Mouse (Mus musculus): Measurements from ENCODE around the gene Sf3a3. TPM values are rescaled to one million over a fixed set of nuclear protein-coding genes. Genes with fewer than 3 reads are reported as not detected.
A peak's percentile ranks its signal among the peaks of the same experiment; 100 is the strongest.

The Sf3a3 gene
- 11.1 and 14.5 TPM in 2 replicates for polyA plus RNA-seq (2012; rRNA removed)

DNA sequence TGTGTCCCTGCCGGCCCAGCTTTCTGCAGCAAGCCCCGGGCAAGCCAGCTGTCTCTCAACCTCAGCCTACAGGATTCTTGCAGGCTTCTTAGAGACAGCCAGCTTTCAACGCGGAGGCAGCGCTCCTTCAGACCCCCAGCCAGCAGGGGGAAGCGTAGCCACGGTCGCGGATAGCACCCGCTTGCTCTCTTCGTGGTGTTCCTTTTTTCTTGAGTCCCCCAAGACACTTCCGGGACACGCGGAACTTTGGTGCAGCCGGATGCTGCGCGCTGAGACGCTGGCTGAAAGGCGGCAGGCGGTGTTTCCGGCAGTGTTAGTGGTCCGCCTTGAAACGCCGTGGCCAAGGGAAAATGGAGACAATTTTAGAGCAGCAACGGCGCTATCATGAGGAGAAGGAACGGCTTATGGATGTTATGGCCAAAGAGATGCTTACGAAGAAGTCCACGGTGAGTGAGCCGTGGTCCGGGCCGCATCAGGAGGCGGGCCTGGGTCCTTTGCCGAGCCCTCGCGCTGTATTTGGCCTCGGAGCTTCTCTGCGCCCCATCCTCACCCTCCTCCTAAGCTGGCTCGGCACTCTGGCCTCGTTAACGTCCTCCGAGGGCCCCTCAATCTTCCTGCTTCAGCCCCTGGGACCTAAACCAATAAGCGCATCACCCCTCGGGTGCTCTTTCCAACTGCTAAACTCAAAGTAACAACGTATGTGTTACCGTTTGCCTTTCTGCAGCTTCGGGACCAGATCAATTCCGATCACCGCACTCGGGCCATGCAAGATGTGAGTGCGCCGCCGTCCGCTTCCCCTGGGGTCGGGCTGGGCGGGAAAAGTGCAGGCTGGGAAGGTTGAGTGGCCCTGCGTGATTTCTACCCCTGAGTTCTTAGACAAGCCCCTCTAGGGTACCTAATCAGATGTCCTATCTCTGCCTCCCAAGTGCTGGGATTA lies at the start of gene Sf3a3:
Sf3a3 (plus strand) TSS at position 232 of the 937 bp plus-strand sequence.
- Histone ChIP-seq H3K4me1 (ENCODE audit: control insufficient read depth, insufficient read depth, low read length) (peaks cover 8% of the 10 kb centered on the region; the same call in 1 of the 2 replicates), H3K4me3 (ENCODE audit: insufficient read depth, low read depth, low read length) (peak within 1 kb of the TSS; percentile 73), H3K27ac (ENCODE audit: insufficient read depth, low read depth, low read length) (peak within 1 kb of the TSS; percentile 27; the same call in 1 of the 2 replicates), H3K36me3 (ENCODE audit: control insufficient read depth, insufficient read depth, low read length) (peaks cover 2% of the 10 kb centered on the region; the same call in 1 of the 2 replicates), H3K27me3 (replicated peaks; ENCODE audit: control insufficient read depth, insufficient read depth, low read length) (no peaks in the 10 kb centered on the region)
- under 1% methylated on average over 57 of the region's 57 CpGs for WGBS
- peak; percentile 97 for DNase-seq
- TF ChIP-seq CTCF (conservative IDR thresholded peaks at IDR 0.05; ENCODE audit: insufficient read depth, insufficient read length, low read depth, low read length) (peak; percentile 80), POLR2A (IDR thresholded peaks at IDR 0.05; ENCODE audit: low read depth, low read length) (peak; percentile 32)

DNA sequence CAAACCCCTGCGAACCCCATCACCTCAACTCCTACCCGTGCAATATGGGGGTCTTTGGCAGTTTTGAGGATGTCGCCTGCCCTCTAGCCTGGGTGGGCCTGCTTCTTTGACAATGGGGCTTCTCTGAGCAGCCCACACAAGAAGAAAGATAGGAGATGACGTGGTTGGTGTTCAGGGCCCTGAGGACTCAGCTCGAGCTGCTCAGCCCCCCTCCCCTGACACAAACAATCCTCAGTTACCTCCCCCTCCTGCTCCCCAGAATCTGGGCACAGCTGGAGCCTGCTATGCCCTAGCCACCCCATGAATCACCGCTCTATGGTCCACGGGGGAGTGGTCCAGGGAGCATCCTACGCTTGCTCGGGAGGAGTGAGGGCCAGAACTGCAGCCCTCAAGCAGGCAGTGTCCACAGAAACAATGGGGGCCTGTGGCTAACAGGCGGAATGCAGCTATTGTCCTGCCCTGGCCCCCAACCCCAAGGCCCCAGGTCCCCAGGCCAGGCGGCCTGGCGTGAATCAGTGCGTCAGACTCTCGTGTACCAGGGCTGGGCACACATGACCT lies 47.0 kb upstream of the Sf3a3 start:
- Histone ChIP-seq H3K36me3 (ENCODE audit: control insufficient read depth, insufficient read depth, low read length) (no peaks in the 10 kb centered on the region), H3K27ac (ENCODE audit: insufficient read depth, low read depth, low read length) (no peak overlapping the region), H3K4me1 (ENCODE audit: control insufficient read depth, insufficient read depth, low read length) (no peaks in the 10 kb centered on the region), H3K27me3 (replicated peaks; ENCODE audit: control insufficient read depth, insufficient read depth, low read length) (no peaks in the 10 kb centered on the region), H3K4me3 (ENCODE audit: insufficient read depth, low read depth, low read length) (no peak overlapping the region)
- TF ChIP-seq CTCF (conservative IDR thresholded peaks at IDR 0.05; ENCODE audit: insufficient read depth, insufficient read length, low read depth, low read length) (no peak), POLR2A (IDR thresholded peaks at IDR 0.05; ENCODE audit: low read depth, low read length) (no peak)
- no peak for DNase-seq
- 54% methylated on average over 14 of the region's 14 CpGs for WGBS

DNA sequence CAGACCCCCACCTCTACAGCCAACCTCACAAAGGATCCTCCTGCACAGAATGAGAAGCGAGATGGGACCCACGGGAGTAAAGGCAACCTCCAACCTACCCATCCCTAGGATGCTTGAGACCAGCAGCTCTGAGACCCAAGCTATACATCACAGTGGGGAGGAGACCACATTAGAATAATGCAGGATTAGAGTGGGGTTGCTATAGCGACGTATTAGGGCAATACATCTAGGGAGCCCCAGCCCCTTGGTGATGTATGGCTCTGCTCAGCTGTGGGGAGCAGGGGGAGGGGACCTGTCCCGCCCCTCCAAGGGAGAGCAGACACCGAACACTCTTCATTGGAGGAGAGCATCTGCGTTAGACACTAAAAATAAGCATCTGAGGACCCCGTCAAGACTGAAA lies 46.5 kb upstream of the Sf3a3 start:
- H3K36me3 ChIP-seq (ENCODE audit: control insufficient read depth, insufficient read depth, low read length), result no peaks in the 10 kb centered on the region
- DNase-seq, result no peak
- TF ChIP-seq CTCF (conservative IDR thresholded peaks at IDR 0.05; ENCODE audit: insufficient read depth, insufficient read length, low read depth, low read length) (no peak), POLR2A (IDR thresholded peaks at IDR 0.05; ENCODE audit: low read depth, low read length) (no peak)
- no peak overlapping the region for H3K27ac ChIP-seq (ENCODE audit: insufficient read depth, low read depth, low read length)
- WGBS, result 35% methylated on average over 8 of the region's 8 CpGs
- H3K4me3 ChIP-seq (ENCODE audit: insufficient read depth, low read depth, low read length), result no peak overlapping the region
- no peaks in the 10 kb centered on the region for H3K4me1 ChIP-seq (ENCODE audit: control insufficient read depth, insufficient read depth, low read length)
- H3K27me3 ChIP-seq (replicated peaks; ENCODE audit: control insufficient read depth, insufficient read depth, low read length), result no peaks in the 10 kb centered on the region

DNA sequence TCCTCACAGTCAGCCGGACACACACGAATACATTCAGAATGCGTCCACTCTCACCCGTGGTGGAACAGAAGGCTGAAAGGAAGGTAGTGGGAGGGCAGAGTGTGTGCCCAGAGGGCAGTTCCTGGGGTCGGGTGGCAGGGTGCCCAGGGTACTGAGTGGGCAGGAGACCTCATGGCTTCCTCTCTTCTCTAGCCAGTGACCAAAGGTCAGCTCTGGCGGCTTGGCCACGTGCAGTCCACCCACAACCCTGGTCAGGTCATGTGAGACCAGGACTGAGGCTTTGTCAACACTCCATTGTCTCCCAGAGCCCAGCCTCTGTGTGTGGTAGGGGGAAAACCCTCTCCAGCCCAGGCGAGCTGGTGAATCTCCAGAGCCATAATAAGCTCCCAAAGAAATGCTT lies 44.3 kb upstream of the Sf3a3 start:
- Histone ChIP-seq H3K27ac (ENCODE audit: insufficient read depth, low read depth, low read length) (no peak overlapping the region), H3K36me3 (ENCODE audit: control insufficient read depth, insufficient read depth, low read length) (no peaks in the 10 kb centered on the region), H3K27me3 (replicated peaks; ENCODE audit: control insufficient read depth, insufficient read depth, low read length) (no peaks in the 10 kb centered on the region), H3K4me1 (ENCODE audit: control insufficient read depth, insufficient read depth, low read length) (no peaks in the 10 kb centered on the region), H3K4me3 (ENCODE audit: insufficient read depth, low read depth, low read length) (no peak overlapping the region)
- DNase-seq, result peak; percentile 73
- WGBS, result 41% methylated on average over 8 of the region's 8 CpGs
- TF ChIP-seq POLR2A (IDR thresholded peaks at IDR 0.05; ENCODE audit: low read depth, low read length) (no peak), CTCF (conservative IDR thresholded peaks at IDR 0.05; ENCODE audit: insufficient read depth, insufficient read length, low read depth, low read length) (no peak)

DNA sequence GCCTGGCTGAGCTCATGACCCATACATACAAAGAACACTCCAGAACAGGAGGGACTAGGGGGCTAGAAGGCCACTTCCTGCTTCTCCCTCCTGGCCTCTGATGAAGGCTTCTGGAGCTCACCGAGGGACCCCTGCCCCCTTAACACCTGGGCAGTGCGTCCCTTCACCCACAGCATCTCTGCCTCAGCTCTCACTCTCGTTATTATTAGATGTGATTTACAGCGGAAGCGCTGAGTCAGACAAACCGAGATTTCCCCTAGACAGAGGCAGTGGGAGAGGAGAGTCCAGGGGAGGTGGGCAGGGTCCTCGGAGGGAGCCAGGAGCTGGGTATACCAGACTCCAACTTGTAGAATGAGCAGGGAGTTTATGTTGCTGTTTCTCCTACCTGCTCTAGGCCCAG lies 43.0 kb upstream of the Sf3a3 start:
- no peak overlapping the region for H3K4me3 ChIP-seq (ENCODE audit: insufficient read depth, low read depth, low read length)
- 36% methylated on average over 7 of the region's 7 CpGs for WGBS

DNA sequence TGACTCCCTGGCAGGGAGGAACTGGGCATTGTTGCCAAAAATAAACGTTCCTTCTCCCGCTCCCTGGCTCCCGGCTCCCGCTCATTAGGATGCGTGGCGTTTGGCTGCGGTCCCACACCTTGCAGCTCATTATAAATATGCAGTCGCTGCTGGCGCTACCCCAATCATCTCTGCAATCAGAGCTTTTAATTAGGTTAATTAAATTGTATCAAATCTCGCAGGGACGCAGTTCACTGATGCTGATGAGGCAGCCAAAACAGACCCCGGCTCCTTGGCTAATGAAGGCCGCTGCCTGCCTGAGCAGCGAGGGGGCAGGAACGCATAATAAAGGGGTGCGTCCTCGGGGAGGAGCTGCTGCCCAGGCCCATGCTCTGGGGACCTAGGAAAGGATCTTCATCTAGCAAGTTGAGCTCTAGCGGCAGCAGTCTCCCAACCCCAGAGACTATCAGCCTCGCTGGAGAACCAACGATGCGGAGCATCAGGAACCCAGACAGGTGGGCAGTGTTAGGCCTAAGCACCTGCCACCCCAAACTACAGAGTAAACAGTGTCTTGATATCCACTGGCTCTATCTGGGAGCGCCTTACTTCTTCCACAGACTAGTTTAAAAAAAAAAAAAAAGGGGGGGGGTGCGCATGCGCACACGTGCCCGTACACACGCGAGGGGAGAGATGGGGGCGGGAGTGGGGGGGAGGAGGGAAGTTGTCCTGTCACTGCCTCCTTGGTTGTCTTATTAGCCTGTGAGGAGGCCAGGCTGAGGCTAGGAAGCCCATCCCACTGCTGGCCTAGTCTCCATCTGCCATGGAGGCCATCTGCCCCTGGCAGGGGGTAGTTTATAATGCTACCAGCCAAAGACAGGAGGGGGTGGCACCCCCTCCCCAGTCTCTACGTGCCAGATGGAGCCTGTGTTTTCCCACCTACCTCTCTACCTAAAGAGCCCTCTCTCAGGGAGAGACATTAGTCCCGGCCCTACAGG lies 41.9 kb upstream of the Sf3a3 start:
- no peaks in the 10 kb centered on the region for H3K27me3 ChIP-seq (replicated peaks; ENCODE audit: control insufficient read depth, insufficient read depth, low read length)
- no peaks in the 10 kb centered on the region for H3K4me1 ChIP-seq (ENCODE audit: control insufficient read depth, insufficient read depth, low read length)
- no peak for TF ChIP-seq CTCF (conservative IDR thresholded peaks at IDR 0.05; ENCODE audit: insufficient read depth, insufficient read length, low read depth, low read length)
- no peak for TF ChIP-seq POLR2A (IDR thresholded peaks at IDR 0.05; ENCODE audit: low read depth, low read length)
- no peaks in the 10 kb centered on the region for H3K36me3 ChIP-seq (ENCODE audit: control insufficient read depth, insufficient read depth, low read length)
- H3K4me3 ChIP-seq (ENCODE audit: insufficient read depth, low read depth, low read length), result no peak overlapping the region
- 8% methylated on average over 30 of the region's 31 CpGs for WGBS
- H3K27ac ChIP-seq (ENCODE audit: insufficient read depth, low read depth, low read length), result no peak overlapping the region
- DNase-seq, result no peak

More for the DNA sequence above, 43.0 kb upstream of the Sf3a3 start:
- Histone ChIP-seq H3K27ac (ENCODE audit: insufficient read depth, low read depth, low read length) (no peak overlapping the region), H3K27me3 (replicated peaks; ENCODE audit: control insufficient read depth, insufficient read depth, low read length) (no peaks in the 10 kb centered on the region), H3K4me1 (ENCODE audit: control insufficient read depth, insufficient read depth, low read length) (no peaks in the 10 kb centered on the region), H3K36me3 (ENCODE audit: control insufficient read depth, insufficient read depth, low read length) (no peaks in the 10 kb centered on the region)
- DNase-seq, result no peak
- no peak for TF ChIP-seq CTCF (conservative IDR thresholded peaks at IDR 0.05; ENCODE audit: insufficient read depth, insufficient read length, low read depth, low read length)
- TF ChIP-seq POLR2A (IDR thresholded peaks at IDR 0.05; ENCODE audit: low read depth, low read length), result no peak
